Mouse (Mus musculus) embryonic stem cell, embryonic (primary cell): ENCODE results near the gene Asb6.

Experiments used
- CTCF ChIA-PET, 4 experiments: fragments of 300-600 bp in 2 of 4; fragments of 350-600 bp in 2 of 4; sonication (Branson Sonifier 250); formaldehyde crosslinking; loops; one replicate each; lab custom pipeline; 2022; ENCODE audit warnings: inconsistent platforms in 2 of 4; lab: Charles Lee
- POLR2A ChIA-PET, 4 experiments: fragments of 300-600 bp in 2 of 4; fragments of 350-600 bp in 2 of 4; sonication (Branson Sonifier 250); formaldehyde crosslinking; loops; one replicate each; lab custom pipeline; 2022; ENCODE audit warnings: antibody characterized with exemption in 4 of 4, inconsistent platforms in 1 of 4; lab: Charles Lee

Gene Asb6

DNA sequence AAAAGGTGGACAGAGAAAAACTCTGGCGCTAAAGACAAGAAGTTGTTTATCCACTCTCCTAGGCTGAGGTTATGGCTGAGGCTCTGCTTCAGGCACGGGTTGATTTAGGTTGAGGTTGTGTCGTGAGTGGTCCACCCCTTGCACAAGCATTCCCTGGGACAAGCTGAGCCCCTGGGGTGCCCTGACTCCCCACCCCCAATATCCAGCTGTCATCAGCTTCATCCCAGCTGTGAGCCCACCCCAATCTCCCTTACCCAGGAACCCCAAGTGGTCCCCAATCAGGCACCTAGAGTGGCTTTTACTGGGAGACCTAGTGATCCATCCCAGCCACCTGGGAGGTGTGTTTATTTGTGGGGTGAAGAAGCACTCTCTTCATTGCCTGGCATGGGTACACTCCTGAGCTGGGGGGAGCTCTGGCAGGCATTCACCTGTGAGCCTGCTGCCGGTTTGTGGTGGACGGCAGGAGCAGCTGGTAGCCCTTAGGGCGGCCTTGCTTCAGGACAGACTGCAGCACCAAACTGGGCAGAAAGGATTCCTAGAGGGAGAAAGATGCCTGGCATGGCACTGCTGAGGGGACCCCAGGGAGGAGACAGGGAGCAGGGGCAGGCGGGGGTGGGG, 34.8 kb downstream of the Asb6 start:
- POLR2A ChIA-PET: interaction anchor here in 3 of 4 experiments (0.6 to 9.3 kb wide), 26 partner anchors 10 to 359 kb away, joined by 3 to 90 read pairs (median 4); partner anchors contain the start of genes Ier5l (in 3 of the 3), Ntmt1 (in 2 of the 3), 1700001O22Rik (in 1 of the 3) and Fnbp1 (in 1 of the 3)
- CTCF ChIA-PET: interaction anchor here (0.6 to 6.6 kb wide), 105 partner anchors 11 to 375 kb away, joined by 3 to 64 read pairs (median 5); partner anchors contain the start of genes Ier5l (in 2 of the 4), Ntmt1 (in 2 of the 4), Prrx2 (in 2 of the 4) and Ptges (in 2 of the 4)

GRCm38 (mm10) chr2:30794179-30795108, 35.7 kb downstream of the Asb6 start:
- POLR2A ChIA-PET: interaction anchor here (0.6 to 9.3 kb wide), 39 partner anchors 8 to 358 kb away, joined by 3 to 90 read pairs (median 4); partner anchors contain the start of genes Ier5l (in 3 of the 4), Ntmt1 (in 2 of the 4), 1700001O22Rik (in 1 of the 4) and Fnbp1 (in 1 of the 4)
- CTCF ChIA-PET: interaction anchor here (0.5 to 6.6 kb wide), 147 partner anchors 8 to 858 kb away, joined by 3 to 64 read pairs (median 4); partner anchors contain the start of genes Ntmt1 (in 3 of the 4), Ier5l (in 2 of the 4), Ptges (in 2 of the 4) and 1700001O22Rik (in 1 of the 4)

DNA sequence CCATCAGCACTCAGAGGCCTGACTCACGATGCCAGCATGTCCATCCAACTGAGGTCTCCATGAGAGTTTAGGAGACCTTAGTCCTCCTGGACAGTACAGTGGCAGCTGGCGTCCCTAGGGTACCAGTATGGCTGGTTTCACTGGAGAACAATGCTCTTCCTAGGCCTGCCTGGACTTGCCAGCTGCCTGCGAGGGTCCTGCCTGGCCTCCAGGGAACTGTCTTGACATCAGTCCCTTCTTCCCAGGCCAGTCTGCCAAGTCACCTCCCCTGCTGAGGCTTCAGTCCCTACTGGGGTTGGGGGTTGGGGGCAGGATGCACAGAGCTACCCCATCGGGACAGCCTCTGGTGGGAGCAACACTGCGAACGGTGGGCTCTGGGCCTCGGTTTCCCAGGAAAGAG, 38.1 kb downstream of the Asb6 start:
- ChIA-PET POLR2A (interaction anchor here (0.6 to 9.3 kb wide), 29 partner anchors 8 to 356 kb away, joined by 3 to 90 read pairs (median 4); partner anchors contain the start of genes Ier5l (in 3 of the 4), Ntmt1 (in 3 of the 4), 1700001O22Rik (in 1 of the 4) and Cstad (in 1 of the 4)), CTCF (interaction anchor here (0.5 to 6.6 kb wide), 18 partner anchors 9 to 359 kb away, joined by 3 to 64 read pairs (median 4); partner anchors contain the start of gene Ier5l (in 2 of the 4))

- POLR2A ChIA-PET: interaction anchor here in 1 of 4 experiments (1.0 kb wide), 1 partner anchor 347 kb away, joined by 3 read pairs; no protein-coding TSS in a partner anchor
- CTCF ChIA-PET: no interaction called here
These were observed 42.7 kb downstream of the Asb6 start for GRCm38 (mm10) chr2:30787466-30787865.

DNA sequence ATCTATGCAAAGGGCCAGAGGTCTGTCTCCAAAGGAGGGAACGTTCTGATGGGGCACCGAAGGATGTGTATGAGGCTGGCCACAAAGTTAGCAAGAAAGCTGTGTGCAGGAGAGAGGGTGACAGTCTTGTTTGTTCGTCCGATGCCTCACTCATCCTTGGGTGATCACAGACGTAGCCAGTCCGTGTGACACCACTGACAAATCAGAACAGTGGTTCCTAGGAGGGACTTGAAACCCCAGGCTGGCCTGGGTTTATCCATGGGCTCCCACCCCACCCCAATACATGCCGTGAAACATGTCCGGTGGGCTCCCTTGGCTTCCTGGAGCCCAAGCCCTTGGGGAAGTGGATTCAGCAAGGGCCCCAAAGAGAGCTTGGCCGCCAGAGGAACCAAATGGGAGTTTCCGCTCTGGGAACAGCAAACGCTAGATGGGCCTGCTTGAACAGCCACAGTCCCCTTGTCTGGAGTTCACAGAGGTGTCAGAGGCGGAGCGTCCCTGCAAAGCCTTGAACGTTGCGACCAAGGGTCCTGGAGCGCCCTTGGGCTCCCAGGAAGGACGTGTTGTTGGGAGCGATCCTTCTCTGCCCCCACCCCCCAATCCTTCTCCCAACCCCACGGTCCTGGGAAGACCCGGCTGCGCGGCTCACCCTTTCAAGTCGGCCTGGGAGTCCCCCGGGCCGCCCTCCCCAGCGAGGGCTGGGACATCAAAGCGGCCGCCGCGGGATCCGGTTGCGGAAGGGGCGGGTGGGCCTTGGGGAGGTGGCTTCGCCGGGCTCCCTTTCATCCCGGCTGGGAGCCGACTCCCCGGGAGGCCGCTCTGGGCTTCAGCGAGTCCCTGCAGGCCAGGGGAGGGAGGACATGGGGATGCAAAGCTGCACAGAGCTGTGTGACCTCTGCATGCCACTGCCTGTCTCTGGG, 45.8 kb downstream of the Asb6 start:
- POLR2A ChIA-PET: interaction anchor here (0.5 to 9.4 kb wide), 39 partner anchors 8 to 364 kb away, joined by 3 to 110 read pairs (median 4); partner anchors contain the start of genes Ier5l (in 3 of the 4) and Ntmt1 (in 2 of the 4)
- CTCF ChIA-PET: interaction anchor here in 3 of 4 experiments (0.7 to 3.2 kb wide), 11 partner anchors 8 to 348 kb away, joined by 3 to 18 read pairs (median 3); no protein-coding TSS in a partner anchor

DNA sequence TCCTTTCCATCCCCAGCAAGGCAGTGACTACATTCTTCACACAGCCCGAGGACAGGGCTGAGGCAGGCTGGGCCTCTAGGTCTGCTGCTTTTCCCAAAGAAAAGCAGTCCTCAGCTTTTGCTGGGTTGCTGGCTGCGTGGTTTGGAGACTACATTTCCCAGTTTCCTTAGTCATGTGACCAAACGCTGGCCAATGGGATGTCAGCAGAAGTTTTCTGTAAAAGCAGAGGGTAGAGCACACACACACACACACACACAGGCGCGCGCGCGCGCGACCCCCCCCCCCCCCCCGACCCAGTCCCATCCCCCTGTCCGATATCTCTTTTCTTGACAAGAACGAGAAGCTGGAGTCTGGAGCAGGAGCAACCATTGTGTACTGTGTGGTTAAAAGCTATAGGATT, 46.8 kb downstream of the Asb6 start:
- POLR2A ChIA-PET: interaction anchor here (0.5 to 9.4 kb wide), 45 partner anchors 8 to 363 kb away, joined by 3 to 110 read pairs (median 4); partner anchors contain the start of genes Ier5l (in 3 of the 4) and Ntmt1 (in 2 of the 4)

GRCm38 (mm10) chr2:30782312-30783290, 47.5 kb downstream of the Asb6 start:
- CTCF ChIA-PET: interaction anchor here in 3 of 4 experiments (0.6 to 3.2 kb wide), 12 partner anchors 10 to 705 kb away, joined by 3 to 18 read pairs (median 4); no protein-coding TSS in a partner anchor

More for the DNA sequence above, 46.8 kb downstream of the Asb6 start:
- CTCF ChIA-PET: interaction anchor here (0.6 to 3.2 kb wide), 15 partner anchors 9 to 706 kb away, joined by 3 to 18 read pairs (median 4); no protein-coding TSS in a partner anchor

DNA sequence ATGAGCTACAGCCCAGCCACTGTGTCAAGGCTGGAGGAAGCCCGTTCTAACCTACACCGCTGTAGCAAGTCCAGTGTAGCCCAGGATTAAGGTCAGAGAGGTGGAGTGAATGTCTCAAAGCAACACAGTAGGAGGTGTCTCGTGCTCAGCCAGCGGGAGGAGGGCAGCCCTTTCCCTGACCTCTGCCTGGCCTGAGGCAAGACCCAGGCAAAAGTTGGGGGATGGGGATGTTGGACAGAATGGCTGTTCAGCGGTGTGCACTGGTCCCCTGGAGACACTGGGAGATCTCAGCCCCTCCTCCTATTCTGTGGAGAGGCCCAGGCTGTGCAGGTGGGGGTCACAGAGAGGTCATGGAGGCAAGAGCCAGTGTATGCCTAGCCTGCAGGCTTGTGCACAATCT, 50.9 kb downstream of the Asb6 start:
- ChIA-PET CTCF (interaction anchor here (0.8 to 2.8 kb wide), 15 partner anchors 8 to 513 kb away, joined by 3 to 11 read pairs (median 4); no protein-coding TSS in a partner anchor), POLR2A (interaction anchor here (0.5 to 9.4 kb wide), 53 partner anchors 11 to 338 kb away, joined by 3 to 110 read pairs (median 4); partner anchors contain the start of genes Ier5l (in 3 of the 4) and Ntmt1 (in 1 of the 4))

More at GRCm38 (mm10) chr2:30782312-30783290, 47.5 kb downstream of the Asb6 start:
- POLR2A ChIA-PET: interaction anchor here (0.6 to 9.4 kb wide), 34 partner anchors 8 to 362 kb away, joined by 3 to 110 read pairs (median 4); partner anchors contain the start of genes Ier5l (in 3 of the 4) and Ntmt1 (in 2 of the 4)

DNA sequence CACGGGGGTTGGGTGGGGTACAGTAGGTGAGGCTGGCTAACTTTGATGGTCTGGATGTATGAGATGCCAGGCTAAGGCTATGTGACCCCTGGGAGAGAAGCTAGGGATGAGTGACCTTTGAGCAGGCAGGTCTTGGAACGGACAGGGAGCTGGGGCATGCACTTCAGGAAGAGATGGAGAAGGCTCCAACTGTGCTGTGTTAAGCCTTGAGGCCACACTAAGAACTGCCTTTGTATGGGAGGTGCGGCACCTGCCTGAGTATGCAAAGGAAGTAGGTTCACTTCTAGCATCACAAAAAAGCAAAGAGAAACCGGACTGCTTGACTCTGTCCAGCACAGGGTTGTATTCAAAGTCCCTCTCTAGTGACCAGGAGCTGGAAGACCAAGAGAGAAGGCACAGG, 51.9 kb downstream of the Asb6 start:
- ChIA-PET CTCF (interaction anchor here in 3 of 4 experiments (0.5 to 2.8 kb wide), 18 partner anchors 14 to 514 kb away, joined by 3 to 11 read pairs (median 4); no protein-coding TSS in a partner anchor), POLR2A (interaction anchor here in 3 of 4 experiments (0.6 to 9.4 kb wide), 45 partner anchors 10 to 1830 kb away, joined by 3 to 110 read pairs (median 5); partner anchors contain the start of genes Ier5l (in 3 of the 3), Ntmt1 (in 2 of the 3), Cstad (in 1 of the 3) and Miga2 (in 1 of the 3))

- CTCF ChIA-PET: interaction anchor here in 3 of 4 experiments (0.7 to 2.8 kb wide), 4 partner anchors 17 to 129 kb away, joined by 3 to 11 read pairs (median 4); no protein-coding TSS in a partner anchor
- POLR2A ChIA-PET: interaction anchor here in 3 of 4 experiments (0.5 to 9.4 kb wide), 17 partner anchors 9 to 344 kb away, joined by 3 to 110 read pairs (median 7); partner anchors contain the start of genes Ier5l (in 2 of the 3) and Ntmt1 (in 1 of the 3)
These were observed 52.9 kb downstream of the Asb6 start for GRCm38 (mm10) chr2:30777266-30777665.

GRCm38 (mm10) chr2:30775955-30776354, 54.2 kb downstream of the Asb6 start:
- POLR2A ChIA-PET: interaction anchor here in 2 of 4 experiments (1.0 to 9.4 kb wide), 4 partner anchors 8 to 18 kb away, joined by 4 to 145 read pairs (median 70); no protein-coding TSS in a partner anchor
- CTCF ChIA-PET: interaction anchor here in 3 of 4 experiments (0.5 to 5.6 kb wide), 5 partner anchors 19 to 1711 kb away, joined by 3 to 27 read pairs (median 3); no protein-coding TSS in a partner anchor

GRCm38 (mm10) chr2:30773313-30774005, 56.7 kb downstream of the Asb6 start:
- ChIA-PET CTCF (interaction anchor here in 3 of 4 experiments (0.6 to 5.6 kb wide), 16 partner anchors 14 to 1978 kb away, joined by 3 to 27 read pairs (median 4); no protein-coding TSS in a partner anchor), POLR2A (interaction anchor here in 3 of 4 experiments (0.6 to 8.6 kb wide), 41 partner anchors 8 to 639 kb away, joined by 3 to 145 read pairs (median 6); partner anchors contain the start of genes Ier5l (in 2 of the 3) and Ntmt1 (in 2 of the 3))
